Mouse (Mus musculus): ENCODE results near the gene Clba1. TPM values are rescaled to one million over a fixed set of nuclear protein-coding genes. Genes with fewer than 3 reads are reported as not detected.

The Clba1 gene
- total and polyA plus RNA-seq, 3 experiments: 15.2 to 21.4 TPM; not detected in 1

DNA sequence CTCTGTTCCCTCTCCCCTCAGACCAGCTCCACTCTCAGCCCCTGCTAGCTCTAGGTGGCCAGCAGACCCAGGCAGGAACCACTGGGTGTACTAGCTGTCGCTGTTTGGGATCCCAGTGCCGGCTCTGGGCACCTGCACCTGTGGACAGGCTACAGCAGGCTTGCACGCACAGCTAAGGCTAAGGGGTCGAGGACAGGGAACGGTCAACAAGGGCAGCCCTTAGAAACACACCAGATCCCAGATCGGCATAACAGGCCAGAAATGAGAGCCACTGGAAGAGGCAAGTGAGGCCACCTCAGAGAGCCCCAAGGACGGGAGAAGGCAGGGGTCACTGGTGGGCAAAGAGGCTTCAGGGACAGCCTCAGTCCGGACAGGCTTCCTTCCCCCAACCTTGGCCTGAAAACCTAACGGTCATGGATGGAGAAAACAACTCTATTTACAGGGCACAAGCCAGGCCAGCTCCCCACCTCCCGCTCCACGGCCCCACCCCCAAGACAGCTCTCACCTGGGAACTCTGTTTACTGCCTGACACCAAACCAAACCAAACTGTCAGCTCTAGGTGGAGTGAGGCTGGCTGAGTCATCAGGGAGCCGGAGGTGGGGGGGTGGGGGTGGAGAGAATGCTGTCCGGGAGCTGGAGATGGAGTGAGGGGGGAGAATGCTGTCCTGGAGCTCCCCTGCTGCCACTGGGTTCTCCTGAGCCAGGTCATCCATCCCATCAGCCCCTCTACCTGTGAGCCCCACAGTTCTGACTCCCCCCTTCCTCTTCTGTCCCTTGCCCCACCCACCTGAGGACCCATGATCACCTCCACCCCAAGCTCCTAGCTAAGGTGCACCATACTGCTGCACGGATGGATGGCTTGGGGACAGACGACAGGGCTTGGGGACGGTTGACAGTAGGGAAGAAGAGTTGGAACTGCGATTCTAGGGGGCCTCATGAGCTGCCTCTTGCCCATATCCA, 11.9 kb upstream of the Clba1 start:
- Histone ChIP-seq H3K4me1 (ENCODE audit: control insufficient read depth in 1 of 2, insufficient read depth in 2 of 2, low read length in 2 of 2) (peaks cover 27 to 68% of the 10 kb centered on the region in 2 experiments), H3K27ac (ENCODE audit: control insufficient read depth, low read depth, low read length) (no peak overlapping the region; the same call in 1 of the 2 replicates), H3K79me2 (ENCODE audit: control insufficient read depth, insufficient read depth, low read length, poor library complexity) (no peaks in the 10 kb centered on the region; the same call in 1 of the 2 replicates), H3K27me3 (ENCODE audit: control insufficient read depth in 1 of 2, insufficient read depth in 2 of 2, low read length in 2 of 2) (no peaks in the 10 kb centered on the region), H3K36me3 (ENCODE audit: control insufficient read depth in 1 of 2, insufficient read depth in 2 of 2, low read length in 2 of 2) (peaks cover 0 to 40% of the 10 kb centered on the region in 2 experiments; a peak in 2 of 4 replicates), H3K4me3 (ENCODE audit: control insufficient read depth in 1 of 2, insufficient read depth in 1 of 2, low read depth in 2 of 2, low read length in 2 of 2) (no peak overlapping the region), H3K9me3 (replicated peaks; ENCODE audit: insufficient read depth, low read length) (no peaks in the 10 kb centered on the region), H3K9ac (ENCODE audit: control insufficient read depth, low read depth, low read length, poor library complexity, severe bottlenecking) (peak overlapping the region; percentile 6; the same call in 1 of the 2 replicates)
- no peak for DNase-seq (ENCODE audit: low read depth, low spot score)
- TF ChIP-seq SIN3A (IDR thresholded peaks at IDR 0.05; ENCODE audit: low read length): peak; percentile 9; the same call in 1 of the 2 replicates
- no peak for TF ChIP-seq BHLHE40 (IDR thresholded peaks at IDR 0.05; ENCODE audit: borderline replicate concordance, low read depth, low read length)

DNA sequence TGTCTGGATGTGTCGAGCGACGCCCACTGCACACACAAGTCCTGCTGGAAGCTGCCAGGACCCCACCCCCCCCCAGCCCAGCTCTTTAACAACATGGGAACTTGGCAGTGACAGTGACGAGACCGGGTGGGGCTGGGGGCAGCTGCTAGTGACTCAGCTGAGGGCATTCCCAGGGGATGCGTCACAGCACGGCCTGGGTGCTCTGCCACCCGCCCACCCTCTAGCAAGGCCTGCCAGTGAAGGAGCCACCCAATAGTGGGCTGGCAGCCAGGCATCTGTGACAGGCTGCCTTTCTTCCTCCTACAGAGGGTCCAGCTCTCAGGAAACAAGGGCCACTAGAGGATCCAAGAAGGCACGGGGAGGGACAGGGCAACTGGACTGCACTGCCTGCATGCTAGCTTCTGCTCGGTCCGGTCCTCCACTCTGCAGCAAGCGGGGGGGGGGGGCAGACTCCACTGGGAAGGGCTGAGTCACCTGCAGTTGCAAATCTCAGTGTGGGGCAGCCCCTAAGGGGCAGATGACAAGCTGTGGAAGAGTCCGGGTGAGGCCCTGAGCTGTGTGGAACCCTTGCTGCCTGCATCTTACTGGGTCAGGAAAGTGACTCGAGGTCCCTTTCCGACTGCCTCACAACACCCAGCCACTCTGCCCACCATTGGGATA, 10.9 kb upstream of the Clba1 start:
- no peak overlapping the region for H3K4me3 ChIP-seq (ENCODE audit: control insufficient read depth in 1 of 2, insufficient read depth in 1 of 2, low read depth in 2 of 2, low read length in 2 of 2)
- H3K36me3 ChIP-seq (ENCODE audit: control insufficient read depth in 1 of 2, insufficient read depth in 2 of 2, low read length in 2 of 2): peaks cover 0 to 40% of the 10 kb centered on the region in 2 experiments; a peak in 2 of 4 replicates
- H3K9ac ChIP-seq (ENCODE audit: control insufficient read depth, low read depth, low read length, poor library complexity, severe bottlenecking): no peak overlapping the region
- DNase-seq (ENCODE audit: low read depth, low spot score): peak; percentile 35
- TF ChIP-seq ZKSCAN1 (IDR thresholded peaks at IDR 0.05; ENCODE audit: low read depth, low read length): no peak
- TF ChIP-seq ETS1 (IDR thresholded peaks at IDR 0.05; ENCODE audit: low read depth, low read length): peak; percentile 70
- no peak for TF ChIP-seq ELF1 (IDR thresholded peaks at IDR 0.05; ENCODE audit: low read depth, low read length)
- TF ChIP-seq MAZ (IDR thresholded peaks at IDR 0.05; ENCODE audit: low read depth, low read length): peak; percentile 15; the same call in 1 of the 2 replicates
- no peak for TF ChIP-seq MYB (IDR thresholded peaks at IDR 0.05; ENCODE audit: low read depth, low read length)
- peaks cover 27 to 68% of the 10 kb centered on the region in 2 experiments for H3K4me1 ChIP-seq (ENCODE audit: control insufficient read depth in 1 of 2, insufficient read depth in 2 of 2, low read length in 2 of 2)
- H3K79me2 ChIP-seq (ENCODE audit: control insufficient read depth, insufficient read depth, low read length, poor library complexity): no peaks in the 10 kb centered on the region; the same call in 1 of the 2 replicates
- H3K27me3 ChIP-seq (ENCODE audit: control insufficient read depth in 1 of 2, insufficient read depth in 2 of 2, low read length in 2 of 2): no peaks in the 10 kb centered on the region
- no peaks in the 10 kb centered on the region for H3K9me3 ChIP-seq (replicated peaks; ENCODE audit: insufficient read depth, low read length)
- no peak overlapping the region for H3K27ac ChIP-seq (ENCODE audit: control insufficient read depth, low read depth, low read length)

DNA sequence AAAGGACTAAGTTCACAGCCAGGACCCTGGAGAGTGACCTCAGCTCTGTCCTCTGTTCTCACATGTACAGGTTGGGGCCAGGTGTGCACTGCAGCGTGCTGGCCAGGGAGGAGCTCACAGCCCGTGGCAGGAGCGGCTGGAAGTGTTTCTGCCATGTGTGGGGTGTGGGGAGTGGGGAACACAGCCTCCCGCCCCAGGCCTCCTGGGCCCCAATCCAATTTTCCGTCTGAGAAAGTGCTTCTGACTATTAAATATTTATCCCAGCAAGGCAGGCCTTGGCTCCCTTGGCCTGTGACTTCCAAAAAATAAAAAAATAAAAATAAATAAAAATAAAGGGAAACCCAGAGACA, 10.4 kb upstream of the Clba1 start:
- Histone ChIP-seq H3K79me2 (ENCODE audit: control insufficient read depth, insufficient read depth, low read length, poor library complexity) (no peaks in the 10 kb centered on the region; the same call in 1 of the 2 replicates), H3K36me3 (ENCODE audit: control insufficient read depth in 1 of 2, insufficient read depth in 2 of 2, low read length in 2 of 2) (peaks cover 0 to 39% of the 10 kb centered on the region in 2 experiments; a peak in 2 of 4 replicates), H3K27me3 (ENCODE audit: control insufficient read depth in 1 of 2, insufficient read depth in 2 of 2, low read length in 2 of 2) (no peaks in the 10 kb centered on the region), H3K4me3 (ENCODE audit: control insufficient read depth in 1 of 2, insufficient read depth in 1 of 2, low read depth in 2 of 2, low read length in 2 of 2) (no peak overlapping the region), H3K9me3 (replicated peaks; ENCODE audit: insufficient read depth, low read length) (no peaks in the 10 kb centered on the region), H3K27ac (ENCODE audit: control insufficient read depth, low read depth, low read length) (no peak overlapping the region), H3K4me1 (ENCODE audit: control insufficient read depth in 1 of 2, insufficient read depth in 2 of 2, low read length in 2 of 2) (peaks cover 26 to 65% of the 10 kb centered on the region in 2 experiments), H3K9ac (ENCODE audit: control insufficient read depth, low read depth, low read length, poor library complexity, severe bottlenecking) (no peak overlapping the region)
- peak; percentile 39 for DNase-seq (ENCODE audit: low read depth, low spot score)
- TF ChIP-seq ZMIZ1 (IDR thresholded peaks at IDR 0.05; ENCODE audit: low read depth, low read length): no peak
- 0 out of 2 replicates have a peak, but pooled peaks have one; percentile 26 for TF ChIP-seq NELFE (IDR thresholded peaks at IDR 0.05; ENCODE audit: low read depth, low read length)

All from MEL (cell line).